Mouse (Mus musculus) spleen, adult 2 months (tissue): ENCODE measurements around the gene Bub1b.

Experiments
- CTCF ChIP-seq: fragments of 200-500 bp; IDR thresholded peaks from 2 replicates; pipeline ENCODE4 v1.5.1; 2011; ENCODE audit warnings: mild to moderate bottlenecking, inconsistent platforms; ENCODE audit not compliant: insufficient read depth, insufficient read length, insufficient replicate concordance; ENCODE audit errors: extremely low read depth
- POLR2A ChIP-seq: fragments of 200-500 bp; IDR thresholded peaks from 2 replicates; pipeline ENCODE4 v1.6.1; 2011; ENCODE audit warnings: low read depth, low read length, inconsistent platforms

DNA sequence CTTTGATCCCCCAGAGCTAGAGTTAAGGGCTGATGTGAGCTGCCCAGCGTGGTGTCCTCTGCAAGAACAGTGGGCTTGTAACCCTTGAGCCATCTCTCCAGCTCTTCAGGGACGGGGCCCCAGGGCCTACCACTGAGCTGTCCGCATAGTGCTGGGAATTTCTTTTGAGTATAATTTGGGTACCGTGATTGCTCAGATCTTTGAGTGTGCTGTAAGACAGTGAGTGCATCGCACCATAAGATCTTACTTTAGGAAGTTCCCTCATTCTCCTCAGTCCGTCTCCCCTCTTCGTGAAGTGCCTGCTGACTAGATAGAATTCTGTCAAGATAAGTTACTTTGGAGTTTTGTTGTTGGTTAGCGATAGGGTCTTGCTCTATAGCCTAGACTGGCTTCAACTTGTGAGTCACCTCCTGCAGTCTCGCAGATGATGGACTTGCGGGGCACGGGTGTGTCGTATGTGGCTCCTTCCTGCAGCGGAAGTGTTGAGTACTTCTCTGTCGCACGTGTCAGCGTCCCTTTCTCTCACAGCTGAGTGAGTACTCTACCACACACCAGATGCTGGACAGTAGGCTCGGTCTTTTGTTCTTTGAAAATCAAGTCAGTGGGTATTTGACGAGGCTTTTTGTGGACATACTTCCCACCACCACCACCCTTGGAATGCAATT lies 3.7 kb downstream of the Bub1b start:
- no peak for TF ChIP-seq POLR2A
- no peak for TF ChIP-seq CTCF
